Mouse (Mus musculus): ENCODE results near the gene Cmtm4. TPM values are rescaled to one million over a fixed set of nuclear protein-coding genes. Genes with fewer than 3 reads are reported as not detected.
"Not testable (repeated sequence)": the region's sequence is repeated elsewhere in the genome, so short reads cannot be mapped to it uniquely, and the experiment has no call there.

Cmtm4 gene
- total and polyA plus RNA-seq, 3 experiments: 19.5 to 53.2 (median 31.1) TPM

DNA sequence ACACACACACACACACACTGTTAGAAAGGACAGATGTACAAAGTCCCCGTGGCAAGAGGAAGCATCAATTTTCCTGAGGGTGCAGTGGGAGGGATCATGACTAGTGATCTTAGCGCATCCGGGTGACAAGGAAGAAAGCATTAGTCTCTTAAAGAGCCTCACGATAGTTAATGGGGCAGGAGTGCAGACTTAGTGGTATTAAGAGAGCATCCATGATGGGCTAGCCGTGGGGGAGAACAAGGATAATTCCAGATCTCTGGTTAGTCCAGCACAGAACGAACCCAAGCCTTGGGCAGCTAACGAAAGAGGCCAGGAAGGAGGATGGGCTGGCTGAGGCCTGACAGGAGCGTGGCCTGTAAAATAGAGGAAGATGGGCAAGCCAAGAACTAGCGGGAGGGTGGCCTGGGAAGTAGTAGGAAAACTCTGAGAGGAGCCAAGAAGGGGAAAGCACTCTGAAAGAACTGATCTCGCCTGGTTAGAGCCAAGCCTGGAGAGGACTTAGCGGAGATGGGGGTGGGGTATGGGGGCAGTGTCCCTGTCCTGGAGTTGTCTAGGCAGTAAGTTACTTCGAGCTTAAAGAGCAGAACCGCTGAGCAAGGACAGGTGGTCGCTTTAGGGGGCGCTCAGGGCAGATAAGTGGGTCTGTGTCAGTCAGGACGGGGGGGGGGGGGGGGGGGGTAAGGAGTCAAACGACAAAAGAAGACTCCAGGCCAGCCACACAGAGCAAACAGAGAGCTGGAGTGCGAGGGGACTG is 56.2 kb downstream of the Cmtm4 start, which contains the start of gene Cmtm3:
Gene Cmtm3, plus strand, starts transcription at position 182 of the 754 bp plus-strand sequence.
- peak; percentile 54 for DNase-seq

DNA sequence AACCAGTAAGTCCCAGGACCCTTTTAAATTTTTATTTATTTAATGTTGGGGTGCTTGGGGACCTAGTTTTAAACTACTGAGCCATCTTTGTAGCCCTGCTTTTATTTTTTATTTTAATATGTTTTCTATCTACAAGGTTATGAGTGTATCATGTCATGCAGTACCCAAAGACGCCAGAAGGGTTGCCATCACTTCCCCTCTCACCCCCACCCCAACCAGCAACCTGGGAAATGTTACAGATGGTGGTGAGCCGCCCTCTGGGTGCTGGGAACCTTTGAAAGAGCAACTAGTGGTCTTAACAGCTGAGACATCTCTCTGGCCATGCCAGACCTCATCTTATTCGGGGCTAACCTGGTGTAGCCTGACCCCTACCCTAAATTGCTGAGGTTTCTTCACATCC is 57.7 kb downstream of the Cmtm4 start:
- no peak for DNase-seq

GRCm38 (mm10) chr8:104336806-104337205 is 58.8 kb downstream of the Cmtm4 start:
- DNase-seq: no peak

DNA sequence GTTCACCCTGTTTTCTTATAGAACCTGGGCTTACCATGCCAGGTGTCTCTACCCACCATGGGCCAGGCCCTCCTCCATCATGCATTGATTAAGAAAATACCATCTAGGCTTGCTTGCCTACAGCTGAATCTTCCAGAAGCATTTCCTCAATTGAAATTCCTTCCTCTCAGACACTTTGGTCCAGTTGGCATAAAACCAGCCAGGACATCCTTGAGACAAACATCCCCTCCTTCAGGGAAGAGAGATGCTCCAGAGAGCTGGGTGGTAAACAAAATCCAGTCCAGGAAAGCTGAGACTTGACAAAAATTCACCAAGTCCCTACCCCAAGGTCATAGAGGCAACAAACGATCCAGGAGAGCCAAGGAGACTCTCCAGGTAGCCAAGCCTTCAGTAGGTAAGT is 61.4 kb downstream of the Cmtm4 start:
- no peak for DNase-seq

DNA sequence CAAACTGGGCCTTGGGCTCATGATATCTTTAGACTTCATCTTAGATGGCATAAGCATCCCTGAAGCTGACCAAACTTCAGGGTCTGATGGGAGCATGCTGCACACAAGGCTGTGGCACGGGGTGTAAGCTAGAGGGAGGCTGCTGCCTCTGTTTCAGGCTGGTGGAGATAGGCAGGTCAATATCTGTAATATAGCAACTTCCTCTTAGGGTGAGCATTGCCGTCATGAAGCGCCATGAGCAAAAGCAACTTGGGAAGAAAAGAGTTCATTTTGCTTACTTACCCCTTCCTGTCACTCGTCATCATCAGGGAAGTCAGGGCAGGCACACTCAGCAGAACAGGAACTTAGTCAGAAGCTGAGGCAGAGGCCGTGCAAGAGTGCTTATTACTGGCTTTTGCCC is 61.8 kb downstream of the Cmtm4 start:
- DNase-seq: no peak

- no peak for DNase-seq
Measured at GRCm38 (mm10) chr8:104332665-104333631, 62.7 kb downstream of the Cmtm4 start.

- DNase-seq: not testable (repeated sequence)
Measured at GRCm38 (mm10) chr8:104321930-104322329, 73.7 kb downstream of the Cmtm4 start, which contains the start of gene Cmtm2b. Gene Cmtm2b, plus strand, starts transcription at chr8:104322230.

- DNase-seq: not testable (repeated sequence)
Measured at GRCm38 (mm10) chr8:104321267-104321666, 74.3 kb downstream of the Cmtm4 start, which contains the start of gene Gm11020. Gene Gm11020, plus strand, starts transcription at chr8:104321567.

GRCm38 (mm10) chr8:104313311-104313710 is 82.3 kb downstream of the Cmtm4 start:
- no peak for DNase-seq

DNA sequence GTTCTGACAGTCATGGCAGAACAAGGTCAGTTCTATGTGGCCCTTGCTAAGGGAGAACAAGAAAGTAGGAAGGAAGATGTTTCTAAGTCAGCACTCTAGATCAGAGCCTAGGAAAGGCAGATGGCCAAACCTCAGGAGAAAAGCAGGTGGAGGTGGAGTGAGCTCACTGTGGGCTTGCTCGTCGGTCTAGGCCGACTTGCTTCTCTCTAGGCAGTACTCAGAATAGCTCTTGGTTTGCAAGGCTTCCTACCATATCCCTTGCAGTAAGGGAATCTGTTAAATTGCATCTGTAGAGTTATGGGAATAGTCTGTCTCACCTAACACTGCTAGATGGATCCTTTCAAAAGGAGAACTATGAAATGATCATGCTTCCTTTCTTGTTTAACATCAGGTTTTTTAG is 83.6 kb downstream of the Cmtm4 start:
- DNase-seq: not testable (repeated sequence)

DNA sequence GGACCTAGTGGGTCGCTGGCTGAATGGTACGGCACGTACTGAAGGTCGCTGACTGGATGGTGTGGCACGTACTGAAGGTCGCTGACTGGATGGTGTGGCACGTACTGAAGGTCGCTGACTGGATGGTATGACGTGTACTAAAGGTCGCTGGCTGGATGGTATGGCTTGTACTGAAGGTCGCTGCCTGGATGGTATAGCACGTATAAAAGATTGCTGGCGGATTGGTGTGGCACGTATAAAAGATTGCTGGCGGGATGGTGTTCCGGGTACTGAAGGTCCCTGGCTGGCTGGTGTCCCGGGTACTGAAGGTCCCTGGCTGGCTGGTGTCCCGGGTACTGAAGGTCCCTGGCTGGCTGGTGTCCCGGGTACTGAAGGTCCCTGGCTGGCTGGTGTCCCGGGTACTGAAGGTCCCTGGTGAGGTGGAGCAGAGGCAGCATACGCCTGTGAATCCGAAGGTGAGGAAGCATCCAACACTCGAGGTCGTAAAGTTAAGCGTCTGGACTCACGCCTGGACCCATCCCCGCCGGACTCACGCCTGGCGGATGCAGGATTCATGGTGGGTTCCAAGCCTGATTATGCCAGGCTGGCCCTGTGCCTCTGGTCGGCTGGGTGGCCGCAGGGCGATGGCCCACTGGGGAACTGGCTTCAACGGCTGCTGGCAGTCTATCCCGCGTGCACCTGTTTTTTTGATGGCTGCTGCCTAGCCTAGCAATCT is 86.0 kb downstream of the Cmtm4 start, which contains the start of the genes Gm45711 and Cmtm1:
Gene Gm45711, minus strand, starts transcription at position 641 of the 715 bp plus-strand sequence.
Gene Cmtm1, minus strand, starts transcription at position 705 of the 715 bp plus-strand sequence.
- DNase-seq: peak; percentile 91

GRCm38 (mm10) chr8:104308341-104308740 is 87.3 kb downstream of the Cmtm4 start:
- DNase-seq: not testable (repeated sequence)

- DNase-seq: no peak
Measured at GRCm38 (mm10) chr8:104304962-104305361, 90.6 kb downstream of the Cmtm4 start.

DNA sequence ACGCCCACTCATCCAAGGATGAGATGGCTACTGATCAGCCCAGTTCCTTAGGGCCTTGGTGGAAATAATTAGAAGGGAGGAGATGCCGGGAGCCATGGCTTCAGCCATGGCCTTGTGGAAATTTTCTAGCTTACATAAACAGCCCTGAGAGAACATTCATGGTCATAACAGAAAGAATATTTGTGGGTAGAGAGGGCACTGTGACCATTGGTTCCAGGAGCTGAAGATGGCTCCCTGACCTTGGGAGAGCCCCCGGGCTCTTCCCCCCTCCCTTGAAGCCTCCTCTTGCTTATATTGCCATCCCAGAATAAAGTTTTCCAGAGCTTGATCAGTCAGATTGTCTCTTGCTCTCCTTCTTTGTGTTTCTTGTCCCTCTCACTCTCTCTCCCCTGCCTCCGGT is 93.1 kb downstream of the Cmtm4 start:
- not testable (repeated sequence) for DNase-seq

- DNase-seq: not testable (repeated sequence)
Measured at GRCm38 (mm10) chr8:104301577-104301976, 94.0 kb downstream of the Cmtm4 start.

Other genes starting within 250 kb of the Cmtm4 start
- 1 to 10 TPM; 4.6 to 7.2 TPM for gene Bean1, start 225.4 kb downstream of the Cmtm4 start, total RNA-seq (2021)
- 12.1 and 17.6 TPM in 2 replicates for gene Bean1, start 225.4 kb downstream of the Cmtm4 start, polyA plus RNA-seq (2012; rRNA removed)
- gene Tk2, start 147.2 kb downstream of the Cmtm4 start, total RNA-seq (2021): 10 to 100 TPM; 59.3 to 87.1 TPM
- gene Tk2, start 147.2 kb downstream of the Cmtm4 start, polyA plus RNA-seq (2012; rRNA removed): 54.6 and 62.1 TPM in 2 replicates
- 10 to 100 TPM; 49.2 to 99.6 TPM for gene Cklf, start 144.9 kb downstream of the Cmtm4 start, total RNA-seq (2021)
- 14.1 and 15.4 TPM in 2 replicates for gene Cklf, start 144.9 kb downstream of the Cmtm4 start, polyA plus RNA-seq (2012; rRNA removed)
- under 1 TPM; 0.58 to 0.73 TPM for gene Cmtm2a, start 102.6 kb downstream of the Cmtm4 start, total RNA-seq (2021)
- 0.13 and 0.21 TPM in 2 replicates for gene Cmtm2a, start 102.6 kb downstream of the Cmtm4 start, polyA plus RNA-seq (2012; rRNA removed)
- under 1 TPM in 1 of 2 experiments, not detected in 1; 0.23 TPM for gene Gm45711, start 85.7 kb downstream of the Cmtm4 start, total RNA-seq (2021)
- gene Gm45711, start 85.7 kb downstream of the Cmtm4 start, polyA plus RNA-seq (2012; rRNA removed): 0.12 and 0.52 TPM in 2 replicates
- under 1 TPM in 1 of 2 experiments, not detected in 1; 0.29 TPM for gene Cmtm1, start 85.7 kb downstream of the Cmtm4 start, total RNA-seq (2021)
- 0.09 TPM in 1 of 2 replicates, not detected in the other for gene Cmtm1, start 85.7 kb downstream of the Cmtm4 start, polyA plus RNA-seq (2012; rRNA removed)
- gene Gm11020, start 74.2 kb downstream of the Cmtm4 start, total RNA-seq (2021): not detected
- gene Gm11020, start 74.2 kb downstream of the Cmtm4 start, polyA plus RNA-seq (2012; rRNA removed): not detected in 2 replicates
- gene Cmtm2b, start 73.6 kb downstream of the Cmtm4 start, total RNA-seq (2021): not detected
- gene Cmtm2b, start 73.6 kb downstream of the Cmtm4 start, polyA plus RNA-seq (2012; rRNA removed): not detected in 2 replicates
- gene Cmtm3, start 56.4 kb downstream of the Cmtm4 start, total RNA-seq (2021): 100 to 1,000 TPM in 1 of 2 experiments, 10 to 100 TPM in 1; 56.9 to 110 TPM
- 336 and 405 TPM in 2 replicates for gene Cmtm3, start 56.4 kb downstream of the Cmtm4 start, polyA plus RNA-seq (2012; rRNA removed)
- 100 to 1,000 TPM in 1 of 2 experiments, 10 to 100 TPM in 1; 90.6 to 168 TPM for gene Dync1li2, start 47.2 kb upstream of the Cmtm4 start, total RNA-seq (2021)
- 9.5 and 10.5 TPM in 2 replicates for gene Dync1li2, start 47.2 kb upstream of the Cmtm4 start, polyA plus RNA-seq (2012; rRNA removed)
- not detected for gene Terb1, start 114.1 kb upstream of the Cmtm4 start, total RNA-seq (2021)
- not detected in 2 replicates for gene Terb1, start 114.1 kb upstream of the Cmtm4 start, polyA plus RNA-seq (2012; rRNA removed)
- gene Nae1, start 138.8 kb upstream of the Cmtm4 start, total RNA-seq (2021): 10 to 100 TPM; 31.1 to 40.8 TPM
- gene Nae1, start 138.8 kb upstream of the Cmtm4 start, polyA plus RNA-seq (2012; rRNA removed): 1.1 and 2.0 TPM in 2 replicates
- gene Car7, start 138.9 kb upstream of the Cmtm4 start, total RNA-seq (2021): 1 to 10 TPM; 1.9 to 4.2 TPM
- 13.4 and 14.5 TPM in 2 replicates for gene Car7, start 138.9 kb upstream of the Cmtm4 start, polyA plus RNA-seq (2012; rRNA removed)
- 10 to 100 TPM; 30.7 to 37.3 TPM for gene Pdp2, start 195.6 kb upstream of the Cmtm4 start, total RNA-seq (2021)
- 6.5 and 7.6 TPM in 2 replicates for gene Pdp2, start 195.6 kb upstream of the Cmtm4 start, polyA plus RNA-seq (2012; rRNA removed)
- not detected for gene Cdh16, start 228.6 kb upstream of the Cmtm4 start, total RNA-seq (2021)
- gene Cdh16, start 228.6 kb upstream of the Cmtm4 start, polyA plus RNA-seq (2012; rRNA removed): not detected in 2 replicates
- 10 to 100 TPM in 1 of 2 experiments, 1 to 10 TPM in 1; 3.3 to 14.4 TPM for gene Rrad, start 235.5 kb upstream of the Cmtm4 start, total RNA-seq (2021)
- 4.1 and 7.4 TPM in 2 replicates for gene Rrad, start 235.5 kb upstream of the Cmtm4 start, polyA plus RNA-seq (2012; rRNA removed)
- gene Ciao2b, start 246.2 kb upstream of the Cmtm4 start, total RNA-seq (2021): 10 to 100 TPM; 44.9 to 47.9 TPM
- 24.2 and 26.0 TPM in 2 replicates for gene Ciao2b, start 246.2 kb upstream of the Cmtm4 start, polyA plus RNA-seq (2012; rRNA removed)

Measured in adrenal gland, adult 2 months (tissue).